Mouse (Mus musculus): Measurements from ENCODE around the gene Rgs3. TPM values are rescaled to one million over a fixed set of nuclear protein-coding genes. Genes with fewer than 3 reads are reported as not detected.

Rgs3 gene
- 10 to 100 TPM; 22.2 to 27.2 TPM for total RNA-seq (2021)
- long read RNA-seq, experiment 1, full-length matches to known transcripts, result 17 of 30 reads
- long read RNA-seq, experiment 1, partial matches to known transcripts, result 5 of 30 reads
- long read RNA-seq, experiment 1, other reads (novel, unspliced or antisense), result 8 of 30 reads
- long read RNA-seq, experiment 2, full-length matches to known transcripts, result 14 of 23 reads
- long read RNA-seq, experiment 2, partial matches to known transcripts, result 3 of 23 reads
- long read RNA-seq, experiment 2, other reads (novel, unspliced or antisense), result 6 of 23 reads

GRCm38 (mm10) chr4:62559797-62560329, at the start of gene Rgs3:
Gene Rgs3 (plus strand): TSS chr4:62559847.
- no peak for DNase-seq (ENCODE audit: low spot score in 2 of 2)
- intact Hi-C loops (cut with DNase I), result no loop called here

GRCm38 (mm10) chr4:62509946-62510345, 49.7 kb upstream of the Rgs3 start:
- intact Hi-C loops (cut with DNase I), result no loop called here

GRCm38 (mm10) chr4:62513998-62514506, 45.6 kb upstream of the Rgs3 start:
- intact Hi-C loops (cut with DNase I), result no loop called here
- no peak for DNase-seq (ENCODE audit: low spot score in 2 of 2)

More at GRCm38 (mm10) chr4:62509946-62510345, 49.7 kb upstream of the Rgs3 start:
- no peak for DNase-seq (ENCODE audit: low spot score in 2 of 2)

GRCm38 (mm10) chr4:62514995-62515394, 44.7 kb upstream of the Rgs3 start:
- DNase-seq (ENCODE audit: low spot score in 2 of 2), result no peak
- intact Hi-C loops (cut with DNase I), result no loop called here

GRCm38 (mm10) chr4:62515490-62515889, 44.2 kb upstream of the Rgs3 start:
- intact Hi-C loops (cut with DNase I), result no loop called here
- DNase-seq (ENCODE audit: low spot score in 2 of 2), result no peak

GRCm38 (mm10) chr4:62516079-62516478, 43.6 kb upstream of the Rgs3 start:
- no peak for DNase-seq (ENCODE audit: low spot score in 2 of 2)
- intact Hi-C loops (cut with DNase I), result no loop called here

- intact Hi-C loops (cut with DNase I), result no loop called here
- DNase-seq (ENCODE audit: low spot score in 2 of 2), result no peak
Observed at GRCm38 (mm10) chr4:62516579-62516978, 43.1 kb upstream of the Rgs3 start.

- DNase-seq (ENCODE audit: low spot score in 2 of 2), result no peak
- intact Hi-C loops (cut with DNase I), result no loop called here
Observed at GRCm38 (mm10) chr4:62517046-62517445, 42.6 kb upstream of the Rgs3 start.

- intact Hi-C loops (cut with DNase I), result no loop called here
- no peak for DNase-seq (ENCODE audit: low spot score in 2 of 2)
Observed at GRCm38 (mm10) chr4:62517538-62518415, 41.9 kb upstream of the Rgs3 start.

GRCm38 (mm10) chr4:62518416-62519121, 41.1 kb upstream of the Rgs3 start:
- DNase-seq (ENCODE audit: low spot score in 2 of 2), result no peak
- intact Hi-C loops (cut with DNase I), result no loop called here

- intact Hi-C loops (cut with DNase I), result no loop called here
- peak in 1 of 2 experiments; percentile 39 for DNase-seq (ENCODE audit: low spot score in 2 of 2)
Observed at GRCm38 (mm10) chr4:62519122-62519848, 40.4 kb upstream of the Rgs3 start.

- DNase-seq (ENCODE audit: low spot score in 2 of 2), result peak; percentile 50 to 77
- intact Hi-C loops (cut with DNase I), result no loop called here
Observed at GRCm38 (mm10) chr4:62519849-62520233, 39.8 kb upstream of the Rgs3 start, which contains the start of gene Alad. Gene Alad (minus strand): TSS chr4:62519918.

- intact Hi-C loops (cut with DNase I), result no loop called here
- no peak for DNase-seq (ENCODE audit: low spot score in 2 of 2)
Observed at GRCm38 (mm10) chr4:62520892-62521400, 38.7 kb upstream of the Rgs3 start.

GRCm38 (mm10) chr4:62524651-62525488, 34.8 kb upstream of the Rgs3 start, which contains the start of the genes Pole3 and 4933430I17Rik:
Gene Pole3 (minus strand): TSS chr4:62525068.
Gene 4933430I17Rik (plus strand): TSS chr4:62525369.
- DNase-seq (ENCODE audit: low spot score in 2 of 2), result peak; percentile 97 to 98
- intact Hi-C loops (cut with DNase I), result no loop called here

- intact Hi-C loops (cut with DNase I), result no loop called here
- DNase-seq (ENCODE audit: low spot score in 2 of 2), result no peak
Observed at GRCm38 (mm10) chr4:62525489-62525811, 34.2 kb upstream of the Rgs3 start.

GRCm38 (mm10) chr4:62526256-62526655, 33.4 kb upstream of the Rgs3 start:
- intact Hi-C loops (cut with DNase I), result no loop called here

GRCm38 (mm10) chr4:62527655-62528054, 32.0 kb upstream of the Rgs3 start:
- no peak for DNase-seq (ENCODE audit: low spot score in 2 of 2)
- intact Hi-C loops (cut with DNase I), result no loop called here

More at GRCm38 (mm10) chr4:62526256-62526655, 33.4 kb upstream of the Rgs3 start:
- no peak for DNase-seq (ENCODE audit: low spot score in 2 of 2)

GRCm38 (mm10) chr4:62533729-62534128, 25.9 kb upstream of the Rgs3 start:
- intact Hi-C loops (cut with DNase I), result no loop called here
- no peak for DNase-seq (ENCODE audit: low spot score in 2 of 2)
